Mouse (Mus musculus): ENCODE measurements around the gene Rbm38. TPM values are rescaled to one million over a fixed set of nuclear protein-coding genes. Genes with fewer than 3 reads are reported as not detected.

The Rbm38 gene
- polyA plus RNA-seq, 1 experiment from 2014 or later, result 29.9 TPM

DNA sequence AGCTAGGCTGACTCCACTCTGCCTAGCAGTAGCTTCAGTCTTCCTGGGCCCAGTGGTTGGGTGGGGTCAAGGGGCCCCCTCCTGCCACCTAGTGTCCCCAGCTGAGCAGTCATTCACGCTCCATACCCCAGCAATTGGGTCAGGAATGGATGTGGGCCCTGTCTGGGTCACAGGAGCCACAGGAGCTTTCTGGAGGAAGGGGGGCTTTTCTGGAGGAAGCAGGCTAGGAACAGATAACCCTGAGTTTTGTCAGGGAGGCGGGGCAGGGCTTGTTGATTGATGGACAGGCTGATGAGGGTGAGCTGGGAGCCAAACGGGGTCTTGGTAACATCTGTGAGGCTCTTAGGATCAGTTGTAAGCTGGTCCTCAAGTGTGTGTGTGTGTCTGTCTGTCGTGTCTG, 16.3 kb downstream of the Rbm38 start:
- Histone ChIP-seq H3K9ac (ENCODE audit: low read length) (no peak overlapping the region), H3K36me3 (ENCODE audit: control insufficient read depth, insufficient read depth, low read length) (peaks cover 42% of the 10 kb centered on the region), H3K4me3 (ENCODE audit: low read depth, low read length) (no peak overlapping the region), H3K27ac (ENCODE audit: low read depth, low read length) (no peak overlapping the region), H3K4me2 (ENCODE audit: low read length) (no peak overlapping the region), H3K4me1 (ENCODE audit: control insufficient read depth, insufficient read depth, low read length) (no peaks in the 10 kb centered on the region), H3K27me3 (replicated peaks; ENCODE audit: control insufficient read depth, insufficient read depth, low read length) (no peaks in the 10 kb centered on the region), H3K9me3 (replicated peaks; ENCODE audit: control insufficient read depth, low read length) (no peaks in the 10 kb centered on the region)
- 74% methylated on average over 4 of the region's 4 CpGs for WGBS
- ATAC-seq, result no peak
- DNase-seq (ENCODE audit: low spot score), result no peak

DNA sequence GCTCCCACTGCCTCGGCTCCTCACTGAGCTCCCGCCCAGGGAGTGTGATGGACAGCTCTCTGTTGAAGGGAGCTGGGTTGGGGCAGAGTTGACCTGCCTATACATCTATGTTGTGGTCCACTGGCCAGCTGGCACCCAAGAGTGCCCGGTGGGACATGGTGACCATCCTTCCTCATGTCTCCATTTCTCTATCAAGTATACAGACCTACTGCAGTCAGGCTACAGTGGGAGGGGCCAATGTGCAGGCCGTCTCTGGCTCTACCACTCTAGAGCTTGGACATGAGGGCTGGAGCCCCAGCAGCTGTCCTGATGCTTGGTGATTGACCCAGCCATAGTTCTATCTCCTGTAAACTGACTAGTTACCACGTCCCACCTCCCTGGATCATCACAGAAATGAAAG, 17.0 kb downstream of the Rbm38 start:
- Histone ChIP-seq H3K27ac (ENCODE audit: low read depth, low read length) (no peak overlapping the region), H3K36me3 (ENCODE audit: control insufficient read depth, insufficient read depth, low read length) (peaks cover 35% of the 10 kb centered on the region), H3K9me3 (replicated peaks; ENCODE audit: control insufficient read depth, low read length) (no peaks in the 10 kb centered on the region), H3K4me1 (ENCODE audit: control insufficient read depth, insufficient read depth, low read length) (no peaks in the 10 kb centered on the region), H3K27me3 (replicated peaks; ENCODE audit: control insufficient read depth, insufficient read depth, low read length) (no peaks in the 10 kb centered on the region), H3K9ac (ENCODE audit: low read length) (no peak overlapping the region), H3K4me2 (ENCODE audit: low read length) (no peak overlapping the region), H3K4me3 (ENCODE audit: low read depth, low read length) (no peak overlapping the region)
- ATAC-seq, result no peak
- 78% methylated on average over 5 of the region's 5 CpGs for WGBS
- no peak for DNase-seq (ENCODE audit: low spot score)

DNA sequence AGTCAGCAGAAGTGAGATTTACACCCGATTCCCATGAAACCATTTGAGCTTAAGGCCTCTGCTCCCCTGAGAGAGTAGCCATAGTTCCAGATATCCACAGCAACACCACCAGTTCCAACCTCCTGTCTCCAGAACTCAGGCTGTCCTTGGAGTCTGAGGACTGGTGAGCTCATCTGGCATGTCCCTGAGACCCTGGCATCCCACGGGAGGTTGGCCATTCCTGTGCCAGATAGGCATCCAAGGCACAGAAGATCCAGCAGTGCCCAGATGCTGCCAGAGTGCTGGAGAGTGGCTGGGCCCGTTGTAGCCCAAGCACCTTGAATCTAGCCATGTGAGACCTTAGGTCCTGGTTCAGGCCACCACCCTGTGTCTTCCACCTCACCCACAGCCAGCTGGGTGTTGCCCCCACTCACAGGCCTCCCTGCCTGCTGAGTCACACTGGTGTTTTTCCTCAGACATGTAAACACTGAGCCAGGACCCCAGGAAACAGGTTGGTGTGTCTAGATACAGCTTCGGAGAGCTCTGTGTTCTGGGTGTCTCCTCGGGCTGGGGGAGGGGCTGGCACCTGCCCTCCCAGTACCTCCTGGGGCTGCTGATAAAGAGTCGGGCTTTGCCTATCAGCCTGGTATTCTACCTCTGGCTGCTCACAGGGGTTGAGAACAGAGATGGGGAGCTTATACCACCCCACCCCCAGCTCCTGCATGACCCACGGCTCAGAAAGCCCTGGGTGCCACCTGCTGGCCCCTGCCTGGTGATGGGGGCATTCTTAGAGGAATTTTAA, 17.7 kb downstream of the Rbm38 start:
- Histone ChIP-seq H3K9ac (ENCODE audit: low read length) (no peak overlapping the region), H3K4me1 (ENCODE audit: control insufficient read depth, insufficient read depth, low read length) (no peaks in the 10 kb centered on the region), H3K4me3 (ENCODE audit: low read depth, low read length) (no peak overlapping the region), H3K27me3 (replicated peaks; ENCODE audit: control insufficient read depth, insufficient read depth, low read length) (no peaks in the 10 kb centered on the region), H3K27ac (ENCODE audit: low read depth, low read length) (no peak overlapping the region), H3K36me3 (ENCODE audit: control insufficient read depth, insufficient read depth, low read length) (peaks cover 29% of the 10 kb centered on the region), H3K4me2 (ENCODE audit: low read length) (no peak overlapping the region), H3K9me3 (replicated peaks; ENCODE audit: control insufficient read depth, low read length) (no peaks in the 10 kb centered on the region)
- 72% methylated on average over 7 of the region's 7 CpGs for WGBS
- DNase-seq (ENCODE audit: low spot score), result no peak
- no peak for ATAC-seq

DNA sequence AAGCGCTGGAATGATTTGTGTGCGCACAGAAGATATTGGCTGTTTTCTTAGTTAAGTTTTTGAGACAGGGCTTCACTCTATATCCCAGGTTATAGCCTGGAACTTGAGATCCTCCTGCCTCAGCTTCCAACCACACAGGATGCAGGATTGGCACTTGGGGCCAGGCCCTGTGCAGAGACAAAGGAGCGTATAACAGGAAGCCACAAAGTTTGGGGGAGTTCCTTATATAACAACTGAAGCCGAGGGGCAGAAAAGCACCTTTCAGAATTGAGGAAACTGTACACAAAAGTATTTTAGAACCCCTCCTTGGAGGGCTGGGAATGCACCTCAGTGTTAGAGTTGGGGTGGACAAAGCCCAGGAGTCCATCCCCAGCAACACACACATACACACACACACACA, 18.7 kb downstream of the Rbm38 start:
- Histone ChIP-seq H3K4me1 (ENCODE audit: control insufficient read depth, insufficient read depth, low read length) (no peaks in the 10 kb centered on the region), H3K27me3 (replicated peaks; ENCODE audit: control insufficient read depth, insufficient read depth, low read length) (no peaks in the 10 kb centered on the region), H3K4me3 (ENCODE audit: low read depth, low read length) (no peak overlapping the region), H3K4me2 (ENCODE audit: low read length) (no peak overlapping the region), H3K9ac (ENCODE audit: low read length) (no peak overlapping the region), H3K27ac (ENCODE audit: low read depth, low read length) (no peak overlapping the region), H3K9me3 (replicated peaks; ENCODE audit: control insufficient read depth, low read length) (no peaks in the 10 kb centered on the region), H3K36me3 (ENCODE audit: control insufficient read depth, insufficient read depth, low read length) (peaks cover 19% of the 10 kb centered on the region)
- 93% methylated on average over 4 of the region's 4 CpGs for WGBS
- ATAC-seq, result no peak
- DNase-seq (ENCODE audit: low spot score), result no peak

DNA sequence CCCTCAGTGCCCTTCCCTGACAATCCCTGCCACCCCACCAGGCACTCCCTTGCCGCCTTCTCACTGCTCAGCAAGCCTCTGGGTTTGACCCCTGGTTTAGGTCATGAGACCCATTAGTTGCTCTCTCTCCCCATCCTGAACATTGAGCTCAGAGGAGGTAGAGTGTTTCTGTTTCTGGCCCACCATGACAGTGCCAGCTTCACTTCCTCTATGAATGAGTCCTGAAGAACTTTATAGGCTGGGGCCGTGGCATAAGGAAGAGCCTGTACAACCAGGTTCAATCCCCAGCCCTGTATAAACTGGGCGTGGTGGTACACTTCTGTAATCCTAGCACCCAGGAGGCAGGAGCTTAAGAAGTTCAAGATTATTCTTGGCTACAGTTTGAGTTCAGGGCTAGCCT, 20.5 kb downstream of the Rbm38 start:
- no peak overlapping the region for H3K9ac ChIP-seq (ENCODE audit: low read length)
- H3K36me3 ChIP-seq (ENCODE audit: control insufficient read depth, insufficient read depth, low read length), result 0 out of 2 replicates have a peak, but pooled peaks cover 4% of the 10 kb centered on the region
- H3K4me1 ChIP-seq (ENCODE audit: control insufficient read depth, insufficient read depth, low read length), result no peaks in the 10 kb centered on the region
- H3K27me3 ChIP-seq (replicated peaks; ENCODE audit: control insufficient read depth, insufficient read depth, low read length), result no peaks in the 10 kb centered on the region
- H3K9me3 ChIP-seq (replicated peaks; ENCODE audit: control insufficient read depth, low read length), result no peaks in the 10 kb centered on the region
- no peak overlapping the region for H3K4me3 ChIP-seq (ENCODE audit: low read depth, low read length)
- H3K4me2 ChIP-seq (ENCODE audit: low read length), result no peak overlapping the region
- DNase-seq (ENCODE audit: low spot score), result no peak
- no peak for ATAC-seq
- 80% methylated on average over 3 of the region's 3 CpGs for WGBS
- H3K27ac ChIP-seq (ENCODE audit: low read depth, low read length), result no peak overlapping the region

DNA sequence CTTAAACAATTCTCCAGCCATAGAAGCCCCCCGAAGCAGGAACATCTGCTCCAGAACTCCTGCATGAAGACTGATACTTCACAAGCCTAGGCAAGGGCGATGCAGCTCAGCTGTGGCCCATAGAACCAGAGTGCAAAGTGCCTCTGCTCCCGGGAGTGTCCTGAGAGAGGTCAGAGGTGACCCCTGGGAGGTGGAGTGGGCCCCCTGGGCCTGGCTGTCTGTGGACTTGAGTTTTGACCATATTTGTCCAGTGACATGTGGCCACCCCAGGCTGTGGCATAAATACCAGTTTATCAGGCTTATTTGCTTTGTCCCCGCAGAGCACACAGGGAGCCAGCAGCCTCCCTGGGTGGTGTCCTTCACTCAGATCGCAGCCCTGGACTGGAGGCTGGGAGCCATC, 20.9 kb downstream of the Rbm38 start:
- 0 out of 2 replicates have a peak, but pooled peaks cover 1% of the 10 kb centered on the region for H3K36me3 ChIP-seq (ENCODE audit: control insufficient read depth, insufficient read depth, low read length)
- no peaks in the 10 kb centered on the region for H3K4me1 ChIP-seq (ENCODE audit: control insufficient read depth, insufficient read depth, low read length)
- 73% methylated on average over 5 of the region's 5 CpGs for WGBS
- no peak overlapping the region for H3K27ac ChIP-seq (ENCODE audit: low read depth, low read length)
- no peak for ATAC-seq
- H3K9ac ChIP-seq (ENCODE audit: low read length), result no peak overlapping the region
- no peak overlapping the region for H3K4me3 ChIP-seq (ENCODE audit: low read depth, low read length)
- no peaks in the 10 kb centered on the region for H3K27me3 ChIP-seq (replicated peaks; ENCODE audit: control insufficient read depth, insufficient read depth, low read length)
- DNase-seq (ENCODE audit: low spot score), result no peak
- no peaks in the 10 kb centered on the region for H3K9me3 ChIP-seq (replicated peaks; ENCODE audit: control insufficient read depth, low read length)
- no peak overlapping the region for H3K4me2 ChIP-seq (ENCODE audit: low read length)

DNA sequence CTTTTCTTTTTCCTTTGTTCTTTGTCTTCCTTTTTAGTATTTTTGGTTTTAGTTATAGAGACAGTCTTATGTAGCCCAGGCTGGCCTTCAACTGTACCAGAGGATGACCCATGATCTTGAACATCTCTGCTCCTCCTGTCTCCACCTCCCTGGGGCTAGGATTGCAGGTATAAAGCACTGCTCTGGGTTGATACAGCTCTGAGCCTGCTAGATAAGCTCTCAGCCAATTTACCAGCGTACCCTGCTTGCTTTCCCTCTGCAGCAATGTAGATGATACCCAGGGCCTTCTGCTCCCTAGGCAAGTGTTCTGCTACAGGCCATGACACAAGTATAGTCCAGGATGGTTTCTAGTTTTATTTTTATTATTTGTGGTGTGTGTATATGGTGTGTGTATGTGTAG, 21.6 kb downstream of the Rbm38 start:
- ATAC-seq, result no peak
- Histone ChIP-seq H3K36me3 (ENCODE audit: control insufficient read depth, insufficient read depth, low read length) (no peaks in the 10 kb centered on the region), H3K27me3 (replicated peaks; ENCODE audit: control insufficient read depth, insufficient read depth, low read length) (no peaks in the 10 kb centered on the region), H3K4me3 (ENCODE audit: low read depth, low read length) (no peak overlapping the region), H3K4me1 (ENCODE audit: control insufficient read depth, insufficient read depth, low read length) (no peaks in the 10 kb centered on the region), H3K4me2 (ENCODE audit: low read length) (no peak overlapping the region), H3K9me3 (replicated peaks; ENCODE audit: control insufficient read depth, low read length) (no peaks in the 10 kb centered on the region), H3K27ac (ENCODE audit: low read depth, low read length) (no peak overlapping the region), H3K9ac (ENCODE audit: low read length) (no peak overlapping the region)
- DNase-seq (ENCODE audit: low spot score), result no peak
- WGBS, result 78% methylated on average over 1 of the region's 1 CpGs

DNA sequence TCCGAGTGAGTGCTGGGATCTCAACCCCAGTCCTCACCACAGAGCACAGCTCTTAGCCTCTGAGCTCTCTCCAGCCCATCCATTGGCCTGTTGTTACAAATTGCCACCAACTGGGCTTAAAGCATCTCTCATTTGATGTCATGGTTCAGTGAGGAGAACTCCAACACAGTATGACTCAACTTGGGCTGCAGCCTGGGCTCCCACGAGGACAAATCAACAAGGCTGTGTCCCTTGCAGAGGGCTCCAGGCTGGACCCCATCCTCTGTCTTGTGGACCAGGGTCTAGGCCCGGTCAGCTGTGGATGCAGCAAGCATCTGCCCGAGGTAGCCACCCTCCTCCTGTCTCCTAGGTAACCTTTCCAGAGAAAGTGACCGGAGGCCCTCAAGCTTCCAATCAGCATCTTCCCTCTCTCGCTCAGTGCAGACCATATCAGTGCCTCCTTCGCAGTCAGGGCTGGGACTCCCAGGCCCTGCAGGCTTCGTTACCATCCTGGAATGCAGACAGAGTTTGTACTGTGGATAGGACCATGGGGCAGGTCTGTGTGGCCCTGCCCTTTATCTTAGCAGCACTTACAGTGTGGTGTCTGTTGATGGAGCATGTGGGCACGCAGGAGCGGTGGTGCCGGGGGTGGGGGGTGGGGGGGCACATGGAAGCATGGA, 22.3 kb downstream of the Rbm38 start:
- H3K4me3 ChIP-seq (ENCODE audit: low read depth, low read length), result no peak overlapping the region
- H3K4me1 ChIP-seq (ENCODE audit: control insufficient read depth, insufficient read depth, low read length), result no peaks in the 10 kb centered on the region
- ATAC-seq (no peak), DNase-seq (ENCODE audit: low spot score) (no peak)
- no peaks in the 10 kb centered on the region for H3K36me3 ChIP-seq (ENCODE audit: control insufficient read depth, insufficient read depth, low read length)
- no peaks in the 10 kb centered on the region for H3K9me3 ChIP-seq (replicated peaks; ENCODE audit: control insufficient read depth, low read length)
- no peak overlapping the region for H3K4me2 ChIP-seq (ENCODE audit: low read length)
- WGBS, result 66% methylated on average over 11 of the region's 11 CpGs
- H3K9ac ChIP-seq (ENCODE audit: low read length), result no peak overlapping the region
- H3K27me3 ChIP-seq (replicated peaks; ENCODE audit: control insufficient read depth, insufficient read depth, low read length), result no peaks in the 10 kb centered on the region
- H3K27ac ChIP-seq (ENCODE audit: low read depth, low read length), result no peak overlapping the region

Measured in forebrain, embryonic 14.5 days (tissue).